Mouse (Mus musculus) heart, postnatal 0 days (tissue): ENCODE results near the gene Prr15l.

ENCODE experiments used
- CTCF ChIP-seq: IDR thresholded peaks from 2 replicates; pipeline ENCODE4 v1.5.1; 2016; ENCODE audit warnings: antibody characterized with exemption, control low read depth, low read depth
- EP300 ChIP-seq: IDR thresholded peaks from 2 replicates; pipeline ENCODE4 v1.6.1; 2016; ENCODE audit warnings: antibody characterized with exemption, low read depth

GRCm38 (mm10) chr11:96916885-96917396 is 11.0 kb upstream of the Prr15l start:
- TF ChIP-seq EP300, result no peak
- TF ChIP-seq CTCF, result no peak
